Mouse (Mus musculus) MEL (cell line): Measurements from ENCODE around the gene Cited2. TPM values are rescaled to one million over a fixed set of nuclear protein-coding genes. Genes with fewer than 3 reads are reported as not detected.

Experiments
- DNase-seq: peaks from one replicate; pipeline ENCODE4 v3.0.0; 2011; ENCODE audit warnings: low read depth, low spot score
- H3K27ac ChIP-seq: 2 replicates; pipeline ENCODE4 v1.5.1; 2012; ENCODE audit warnings: low read depth, mild to moderate bottlenecking, control low read depth, low read length, moderate library complexity; ENCODE audit not compliant: control insufficient read depth
- H3K27me3 ChIP-seq, 2 experiments: fragments of 150-350 bp in 1 of 2; sonication (generic) in 1 of 2; 2 replicates each; pipeline ENCODE4 v1.6.1; 2012; ENCODE audit warnings: low read length in 2 of 2, mild to moderate bottlenecking in 2 of 2, improper control_type of control experiment in 1 of 2, moderate library complexity in 1 of 2; ENCODE audit not compliant: insufficient read depth in 2 of 2, control insufficient read depth in 1 of 2
- H3K36me3 ChIP-seq, 2 experiments: 2 replicates each; pipeline ENCODE4 v1.6.1; 2012 to 2014; ENCODE audit warnings: low read length in 2 of 2, improper control_type of control experiment in 1 of 2, inconsistent platforms in 1 of 2, mild to moderate bottlenecking in 1 of 2; ENCODE audit not compliant: insufficient read depth in 2 of 2, control insufficient read depth in 1 of 2
- H3K4me1 ChIP-seq, 2 experiments: fragments of 150-350 bp in 1 of 2; sonication (generic) in 1 of 2; 2 replicates each; pipeline ENCODE4 v1.6.1; 2012; ENCODE audit warnings: low read length in 2 of 2, improper control_type of control experiment in 1 of 2, mild to moderate bottlenecking in 1 of 2; ENCODE audit not compliant: insufficient read depth in 2 of 2, control insufficient read depth in 1 of 2
- H3K4me3 ChIP-seq, 2 experiments: fragments of 150-350 bp in 1 of 2; sonication (generic) in 1 of 2; 2 replicates each; pipeline ENCODE4 v1.5.1; 2012; ENCODE audit warnings: low read depth in 2 of 2, low read length in 2 of 2, mild to moderate bottlenecking in 2 of 2, moderate library complexity in 2 of 2, control low read depth in 1 of 2, improper control_type of control experiment in 1 of 2; ENCODE audit not compliant: control insufficient read depth in 1 of 2, insufficient read depth in 1 of 2
- H3K79me2 ChIP-seq: 2 replicates; pipeline ENCODE4 v1.6.1; 2012; ENCODE audit warnings: mild to moderate bottlenecking, low read length, moderate library complexity; ENCODE audit not compliant: control insufficient read depth, poor library complexity, insufficient read depth
- H3K9ac ChIP-seq: 2 replicates; pipeline ENCODE4 v1.6.1; 2012; ENCODE audit warnings: low read depth, mild to moderate bottlenecking, control low read depth, low read length, moderate library complexity; ENCODE audit not compliant: control insufficient read depth, poor library complexity, severe bottlenecking
- H3K9me3 ChIP-seq: fragments of 150-350 bp; sonication (generic); replicated peaks from 2 replicates; pipeline ENCODE4 v1.6.1; 2012; ENCODE audit warnings: mild to moderate bottlenecking, low read length, improper control_type of control experiment, moderate library complexity; ENCODE audit not compliant: insufficient read depth
- CHD1 ChIP-seq: IDR thresholded peaks from 2 replicates; pipeline ENCODE4 v1.6.1; 2012; ENCODE audit warnings: low read depth, mild to moderate bottlenecking, inconsistent platforms, low read length, improper control_type of control experiment
- CHD2 ChIP-seq: IDR thresholded peaks from 2 replicates; pipeline ENCODE4 v1.6.1; 2011; ENCODE audit warnings: low read length, improper control_type of control experiment
- CTCF ChIP-seq, 3 experiments: IDR thresholded peaks in 2 of 3; conservative IDR thresholded peaks in 1 of 3; 2 replicates each; pipeline ENCODE4 v1.5.1; 2011 to 2012; ENCODE audit warnings: low read length in 3 of 3, low read depth in 2 of 3, mild to moderate bottlenecking in 2 of 3, improper control_type of control experiment in 1 of 3, inconsistent platforms in 1 of 3, mixed read lengths in 1 of 3, moderate library complexity in 1 of 3; ENCODE audit not compliant: control insufficient read depth in 1 of 3, insufficient read depth in 1 of 3, poor library complexity in 1 of 3, severe bottlenecking in 1 of 3
- EP300 ChIP-seq, 2 experiments: IDR thresholded peaks; 2 replicates each; pipeline ENCODE4 v1.6.1; 2011; ENCODE audit warnings: improper control_type of control experiment in 2 of 2, low read length in 2 of 2, low read depth in 1 of 2, mild to moderate bottlenecking in 1 of 2
- JUND ChIP-seq: IDR thresholded peaks from 2 replicates; pipeline ENCODE4 v1.6.1; 2011; ENCODE audit warnings: low read depth, mild to moderate bottlenecking, improper control_type of control experiment, low read length
- MAX ChIP-seq: IDR thresholded peaks from 2 replicates; pipeline ENCODE4 v1.6.1; 2011; ENCODE audit warnings: low read length, improper control_type of control experiment
- MEF2A ChIP-seq: IDR thresholded peaks from 2 replicates; pipeline ENCODE4 v1.6.1; 2014; ENCODE audit warnings: low read depth, mild to moderate bottlenecking, inconsistent platforms, low read length, improper control_type of control experiment; ENCODE audit not compliant: poor library complexity, insufficient replicate concordance, severe bottlenecking; ENCODE audit errors: extremely low read depth
- MYB ChIP-seq: IDR thresholded peaks from 2 replicates; pipeline ENCODE4 v1.6.1; 2011; ENCODE audit warnings: mild to moderate bottlenecking, low read depth, low read length, improper control_type of control experiment
- MYC ChIP-seq: IDR thresholded peaks from 2 replicates; pipeline ENCODE4 v1.6.1; 2011; ENCODE audit warnings: low read depth, mild to moderate bottlenecking, low read length, improper control_type of control experiment, moderate library complexity
- NELFE ChIP-seq: IDR thresholded peaks from 2 replicates; pipeline ENCODE4 v1.6.1; 2011; ENCODE audit warnings: low read depth, low read length, improper control_type of control experiment
- NRF1 ChIP-seq: IDR thresholded peaks from 2 replicates; pipeline ENCODE4 v1.6.1; 2014; ENCODE audit warnings: low read depth, mild to moderate bottlenecking, inconsistent platforms, low read length, improper control_type of control experiment, moderate library complexity; ENCODE audit not compliant: poor library complexity, insufficient read depth, severe bottlenecking
- POLR2AphosphoS2 ChIP-seq: IDR thresholded peaks from 2 replicates; pipeline ENCODE4 v1.6.1; 2011; ENCODE audit warnings: low read length, improper control_type of control experiment
- POLR2AphosphoS5 ChIP-seq: IDR thresholded peaks from 2 replicates; pipeline ENCODE4 v1.6.1; 2012; ENCODE audit warnings: low read depth, borderline replicate concordance, mild to moderate bottlenecking, inconsistent platforms, low read length, moderate library complexity, mixed read lengths
- RAD21 ChIP-seq: IDR thresholded peaks from 2 replicates; pipeline ENCODE4 v1.6.1; 2011; ENCODE audit warnings: mild to moderate bottlenecking, low read depth, low read length, improper control_type of control experiment
- SMC3 ChIP-seq: IDR thresholded peaks from 2 replicates; pipeline ENCODE4 v1.6.1; 2011; ENCODE audit warnings: low read depth, low read length, improper control_type of control experiment
- TBP ChIP-seq: IDR thresholded peaks from 2 replicates; pipeline ENCODE4 v1.8.0; 2011; ENCODE audit warnings: low read depth, low read length, improper control_type of control experiment
- TCF12 ChIP-seq: IDR thresholded peaks from 2 replicates; pipeline ENCODE4 v1.6.1; 2014; ENCODE audit warnings: low read depth, mild to moderate bottlenecking, inconsistent platforms, low read length, improper control_type of control experiment, moderate library complexity
- UBTF ChIP-seq: IDR thresholded peaks from 2 replicates; pipeline ENCODE4 v1.6.1; 2012; ENCODE audit warnings: low read depth, mild to moderate bottlenecking, inconsistent platforms, low read length, improper control_type of control experiment, moderate library complexity, borderline replicate concordance; ENCODE audit not compliant: insufficient read depth
- ZC3H11A ChIP-seq: IDR thresholded peaks from 2 replicates; pipeline ENCODE4 v1.6.1; 2012; ENCODE audit warnings: low read depth, mild to moderate bottlenecking, inconsistent platforms, low read length, improper control_type of control experiment
- polyA plus RNA-seq, 2 experiments: library from polyadenylated mRNA; stranded (reverse) in 1 of 2; unstranded in 1 of 2; fragments of >175 nt in 1 of 2; fragments of >200 nt in 1 of 2; gene quantifications; 2 replicates each; pipeline versions ENCODE4 v1.2.1 to v1.2.4; 2012; ENCODE audit warnings: low replicate concordance in 2 of 2, low read depth in 1 of 2; ENCODE audit not compliant: insufficient read length in 2 of 2, insufficient read depth in 1 of 2, missing spikeins in 1 of 2
- total RNA-seq: library from RNA; depleted of rRNA; stranded (reverse); fragments of 300-350 nt; gene quantifications from 2 replicates; pipeline ENCODE4 v1.2.3, GENCODE M21; 2012

Cited2 gene
- total and polyA plus RNA-seq, 3 experiments = 2.3 to 13.1 TPM; not detected in 1

- TF ChIP-seq SMC3 = peak; percentile 98
- TF ChIP-seq CHD2 = no peak
- no peak for TF ChIP-seq POLR2AphosphoS5
- TF ChIP-seq NELFE = no peak
- TF ChIP-seq NRF1 = no peak
- TF ChIP-seq TCF12 = no peak
- TF ChIP-seq TBP = 0 out of 2 replicates have a peak, but pooled peaks have one; percentile 30
- TF ChIP-seq ZC3H11A = peak; percentile 98
- no peak for TF ChIP-seq POLR2AphosphoS2
- TF ChIP-seq RAD21 = peak; percentile 97
- TF ChIP-seq CHD1 = no peak
- TF ChIP-seq CTCF (IDR thresholded peaks at IDR 0.05 in 2 of 3, conservative IDR thresholded peaks at IDR 0.05 in 1 of 3; ENCODE audit: control insufficient read depth in 1 of 3, insufficient read depth in 1 of 3, low read depth in 2 of 3, low read length in 3 of 3, poor library complexity in 1 of 3, severe bottlenecking in 1 of 3) = peak; percentile 42 to 96 (median 81)
- TF ChIP-seq JUND = no peak
- no peak for TF ChIP-seq MAX
- no peak for TF ChIP-seq UBTF
- TF ChIP-seq MYB = no peak
- no peak for TF ChIP-seq MEF2A
- TF ChIP-seq MYC = no peak
- no peak overlapping the region for H3K4me3 ChIP-seq
- peak; percentile 86 for DNase-seq
- no peak overlapping the region for H3K27ac ChIP-seq
- H3K4me1 ChIP-seq = no peaks in the 10 kb centered on the region
- H3K9me3 ChIP-seq = no peaks in the 10 kb centered on the region
- no peak overlapping the region for H3K9ac ChIP-seq
- H3K36me3 ChIP-seq = peaks cover 0 to 5% of the 10 kb centered on the region in 2 experiments; a peak in 1 of 4 replicates
- no peaks in the 10 kb centered on the region for H3K79me2 ChIP-seq
- H3K27me3 ChIP-seq = no peaks in the 10 kb centered on the region
These were observed 10.0 kb downstream of the Cited2 start for GRCm38 (mm10) chr10:17733057-17733456.

GRCm38 (mm10) chr10:17742581-17742980, 19.6 kb downstream of the Cited2 start:
- H3K9me3 ChIP-seq = no peaks in the 10 kb centered on the region
- TF ChIP-seq MEF2A (no peak), EP300 (IDR thresholded peaks at IDR 0.05; ENCODE audit: low read depth in 1 of 2, low read length in 2 of 2) (no peak), CHD2 (no peak)
- TF ChIP-seq, all 39 proteins: peak for 0
- Histone ChIP-seq H3K4me1 (no peaks in the 10 kb centered on the region), H3K27me3 (no peaks in the 10 kb centered on the region), H3K36me3 (no peaks in the 10 kb centered on the region), H3K9ac (no peak overlapping the region), H3K27ac (no peak overlapping the region), H3K4me3 (no peak overlapping the region), H3K79me2 (no peaks in the 10 kb centered on the region)
- no peak for DNase-seq
